Mouse (Mus musculus): ENCODE measurements around the gene Myrfl. TPM values are rescaled to one million over a fixed set of nuclear protein-coding genes. Genes with fewer than 3 reads are reported as not detected.

The Myrfl gene
- total and polyA plus RNA-seq, 2 experiments from 2014 or later = 0.23 TPM; not detected in 1

- H3K27me3 ChIP-seq (ENCODE audit: control insufficient read depth, insufficient read depth, low read length) = no peaks in the 10 kb centered on the region
- H3K4me2 ChIP-seq (ENCODE audit: low read depth, low read length) = no peak overlapping the region
- ATAC-seq (ENCODE audit: insufficient read depth, low read depth) = no peak
- H3K9me3 ChIP-seq (replicated peaks; ENCODE audit: control insufficient read depth, low read length) = no peaks in the 10 kb centered on the region
- TF ChIP-seq CTCF (IDR thresholded peaks at IDR 0.05; ENCODE audit: low read depth) = no peak
- no peak for TF ChIP-seq EP300 (IDR thresholded peaks at IDR 0.05; ENCODE audit: low read depth)
- H3K27ac ChIP-seq (ENCODE audit: low read depth) = no peak overlapping the region
- DNase-seq (ENCODE audit: low spot score) = no peak
- peaks cover 71% of the 10 kb centered on the region for H3K36me3 ChIP-seq (replicated peaks; ENCODE audit: control insufficient read depth, insufficient read depth, low read length)
- WGBS = 90% methylated on average over 11 of the region's 11 CpGs
- H3K9ac ChIP-seq (replicated peaks; ENCODE audit: low read depth, low read length) = no peak overlapping the region
- H3K4me1 ChIP-seq (ENCODE audit: control insufficient read depth, insufficient read depth) = peaks cover 3% of the 10 kb centered on the region; the same call in 1 of the 2 replicates
- no peak overlapping the region for H3K4me3 ChIP-seq (ENCODE audit: low read depth, low read length)
Measured at GRCm38 (mm10) chr10:116926428-116927113, 29.9 kb upstream of the Myrfl start.

GRCm38 (mm10) chr10:116923651-116924495 lies 27.2 kb upstream of the Myrfl start:
- Histone ChIP-seq H3K4me1 (ENCODE audit: control insufficient read depth, insufficient read depth) (no peaks in the 10 kb centered on the region), H3K4me2 (ENCODE audit: low read depth, low read length) (no peak overlapping the region), H3K9me3 (replicated peaks; ENCODE audit: control insufficient read depth, low read length) (no peaks in the 10 kb centered on the region), H3K36me3 (replicated peaks; ENCODE audit: control insufficient read depth, insufficient read depth, low read length) (peaks cover 76% of the 10 kb centered on the region), H3K27ac (ENCODE audit: low read depth) (no peak overlapping the region), H3K4me3 (ENCODE audit: low read depth, low read length) (no peak overlapping the region), H3K27me3 (ENCODE audit: control insufficient read depth, insufficient read depth, low read length) (no peaks in the 10 kb centered on the region), H3K9ac (replicated peaks; ENCODE audit: low read depth, low read length) (no peak overlapping the region)
- ATAC-seq (ENCODE audit: insufficient read depth, low read depth) (no peak), DNase-seq (ENCODE audit: low spot score) (no peak)
- 91% methylated on average over 19 of the region's 19 CpGs for WGBS
- TF ChIP-seq CTCF (IDR thresholded peaks at IDR 0.05; ENCODE audit: low read depth) = no peak
- no peak for TF ChIP-seq EP300 (IDR thresholded peaks at IDR 0.05; ENCODE audit: low read depth)

- 88% methylated on average over 15 of the region's 15 CpGs for whole genome bisulfite sequencing
- H3K4me3 ChIP-seq (ENCODE audit: low read depth, low read length) = no peak overlapping the region
- no peak for ATAC-seq (ENCODE audit: insufficient read depth, low read depth)
Measured at GRCm38 (mm10) chr10:116922161-116922560, 25.4 kb upstream of the Myrfl start.

GRCm38 (mm10) chr10:116921416-116921815 lies 24.7 kb upstream of the Myrfl start:
- DNase-seq (ENCODE audit: low spot score) (no peak), ATAC-seq (ENCODE audit: insufficient read depth, low read depth) (no peak)
- Histone ChIP-seq H3K9ac (replicated peaks; ENCODE audit: low read depth, low read length) (no peak overlapping the region), H3K4me2 (ENCODE audit: low read depth, low read length) (no peak overlapping the region), H3K36me3 (replicated peaks; ENCODE audit: control insufficient read depth, insufficient read depth, low read length) (peaks cover 78% of the 10 kb centered on the region), H3K27ac (ENCODE audit: low read depth) (no peak overlapping the region), H3K4me1 (ENCODE audit: control insufficient read depth, insufficient read depth) (no peaks in the 10 kb centered on the region), H3K4me3 (ENCODE audit: low read depth, low read length) (no peak overlapping the region), H3K27me3 (ENCODE audit: control insufficient read depth, insufficient read depth, low read length) (no peaks in the 10 kb centered on the region), H3K9me3 (replicated peaks; ENCODE audit: control insufficient read depth, low read length) (no peaks in the 10 kb centered on the region)
- WGBS = 89% methylated on average over 15 of the region's 15 CpGs
- TF ChIP-seq CTCF (IDR thresholded peaks at IDR 0.05; ENCODE audit: low read depth) (no peak), EP300 (IDR thresholded peaks at IDR 0.05; ENCODE audit: low read depth) (no peak)

More at GRCm38 (mm10) chr10:116922161-116922560, 25.4 kb upstream of the Myrfl start:
- Histone ChIP-seq H3K36me3 (replicated peaks; ENCODE audit: control insufficient read depth, insufficient read depth, low read length) (peaks cover 78% of the 10 kb centered on the region), H3K9me3 (replicated peaks; ENCODE audit: control insufficient read depth, low read length) (no peaks in the 10 kb centered on the region), H3K4me1 (ENCODE audit: control insufficient read depth, insufficient read depth) (no peaks in the 10 kb centered on the region), H3K27ac (ENCODE audit: low read depth) (no peak overlapping the region), H3K27me3 (ENCODE audit: control insufficient read depth, insufficient read depth, low read length) (no peaks in the 10 kb centered on the region), H3K9ac (replicated peaks; ENCODE audit: low read depth, low read length) (no peak overlapping the region), H3K4me2 (ENCODE audit: low read depth, low read length) (no peak overlapping the region)
- DNase-seq (ENCODE audit: low spot score) = no peak
- TF ChIP-seq EP300 (IDR thresholded peaks at IDR 0.05; ENCODE audit: low read depth) (no peak), CTCF (IDR thresholded peaks at IDR 0.05; ENCODE audit: low read depth) (no peak)

- Histone ChIP-seq H3K9me3 (replicated peaks; ENCODE audit: control insufficient read depth, low read length) (no peaks in the 10 kb centered on the region), H3K36me3 (replicated peaks; ENCODE audit: control insufficient read depth, insufficient read depth, low read length) (peaks cover 76% of the 10 kb centered on the region), H3K27me3 (ENCODE audit: control insufficient read depth, insufficient read depth, low read length) (no peaks in the 10 kb centered on the region), H3K27ac (ENCODE audit: low read depth) (no peak overlapping the region), H3K4me2 (ENCODE audit: low read depth, low read length) (no peak overlapping the region), H3K4me3 (ENCODE audit: low read depth, low read length) (no peak overlapping the region), H3K4me1 (ENCODE audit: control insufficient read depth, insufficient read depth) (no peaks in the 10 kb centered on the region), H3K9ac (replicated peaks; ENCODE audit: low read depth, low read length) (no peak overlapping the region)
- TF ChIP-seq EP300 (IDR thresholded peaks at IDR 0.05; ENCODE audit: low read depth) (no peak), CTCF (IDR thresholded peaks at IDR 0.05; ENCODE audit: low read depth) (no peak)
- no peak for DNase-seq (ENCODE audit: low spot score)
- ATAC-seq (ENCODE audit: insufficient read depth, low read depth) = no peak
- 94% methylated on average over 8 of the region's 8 CpGs for WGBS
Measured at GRCm38 (mm10) chr10:116920641-116921040, 23.9 kb upstream of the Myrfl start.
